Mouse (Mus musculus): ENCODE data around the gene Lpgat1.

The Lpgat1 gene

DNA sequence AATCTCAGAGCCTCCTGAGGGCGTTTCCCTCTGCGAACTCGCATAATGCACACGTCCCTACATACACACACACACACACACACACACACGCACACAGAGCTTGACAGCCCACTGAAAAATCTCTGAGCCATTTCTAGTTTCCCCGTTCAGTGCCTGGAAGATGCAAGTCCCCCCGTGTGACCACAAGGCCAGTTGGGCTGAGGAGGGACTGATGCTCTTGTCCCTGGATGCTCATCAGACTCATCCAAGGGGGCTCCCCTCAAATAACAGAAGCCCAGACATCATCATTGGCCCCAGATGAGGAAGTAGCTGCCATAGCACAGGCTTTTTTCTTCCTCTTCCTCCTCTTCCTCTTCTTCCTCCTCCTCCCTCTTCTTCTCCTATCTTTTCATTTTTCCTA lies 90.3 kb downstream of the Lpgat1 start:
- DNase-seq, result no peak

DNA sequence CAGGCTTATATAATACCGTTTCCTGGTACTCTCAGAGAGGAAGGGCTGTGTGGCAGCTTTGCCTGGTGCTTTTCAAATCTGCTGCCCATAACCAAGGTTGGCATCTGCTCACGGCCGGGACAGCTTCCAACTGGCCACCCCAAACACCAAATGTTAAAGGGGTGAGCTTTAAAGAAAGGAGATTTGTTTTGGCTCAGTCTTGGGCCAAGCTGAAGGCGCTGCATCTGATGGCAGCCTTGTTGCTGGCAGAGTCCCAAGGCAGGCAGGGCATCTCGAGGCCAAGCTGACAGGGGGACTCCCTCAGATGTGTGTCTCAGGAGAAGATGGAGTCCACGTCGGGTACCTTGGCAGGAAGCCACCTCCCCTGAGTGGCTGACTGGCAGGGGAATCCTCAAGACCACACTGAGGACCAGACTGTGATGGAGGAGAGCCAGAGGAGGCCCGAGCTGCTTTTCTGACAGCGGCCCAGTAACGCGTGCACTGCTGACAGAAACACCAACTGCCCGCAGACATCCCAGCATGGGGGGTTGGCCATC lies 91.1 kb downstream of the Lpgat1 start:
- DNase-seq, result no peak

DNA sequence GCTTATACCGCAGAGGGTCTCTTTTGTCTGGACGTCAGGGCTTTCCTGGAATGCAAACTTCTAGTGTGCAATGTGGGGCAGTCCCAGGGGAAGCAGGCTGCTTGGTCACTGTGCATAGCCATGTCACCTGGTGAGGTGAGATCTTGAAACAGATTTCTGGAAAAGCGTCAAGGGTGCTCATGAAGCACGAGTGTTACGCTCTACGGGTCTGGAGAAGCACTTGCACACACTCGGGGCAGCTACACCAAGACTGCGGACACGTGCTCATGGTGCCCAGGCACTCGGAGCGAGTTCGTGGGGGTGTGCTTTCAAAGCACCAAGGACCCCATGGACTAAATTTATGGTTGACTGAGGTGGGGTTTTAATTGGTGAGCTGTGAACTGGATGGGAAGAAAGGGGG lies 94.1 kb downstream of the Lpgat1 start:
- no peak for DNase-seq

GRCm38 (mm10) chr1:191812949-191813691 lies 95.5 kb downstream of the Lpgat1 start:
- no peak for DNase-seq

DNA sequence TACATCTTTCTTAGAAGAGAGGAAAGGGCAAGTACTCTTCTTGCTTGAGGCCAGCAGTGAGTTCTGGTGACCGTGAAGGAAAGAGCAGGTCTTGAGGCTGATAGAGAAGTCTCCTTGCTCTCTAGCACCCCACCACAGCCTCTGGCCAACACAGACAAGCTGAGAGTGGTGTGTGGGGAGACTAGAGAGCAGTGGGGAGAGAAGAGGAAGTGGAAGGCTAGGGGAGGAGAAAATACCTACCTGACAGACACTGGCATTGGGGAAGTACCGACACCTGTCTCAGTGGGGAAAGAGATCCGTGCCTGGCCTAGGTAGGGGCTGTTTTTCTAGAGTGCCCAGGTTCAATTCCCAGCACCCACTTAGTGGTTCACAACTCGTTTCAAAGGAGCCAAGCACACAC lies 96.6 kb downstream of the Lpgat1 start:
- no peak for DNase-seq

GRCm38 (mm10) chr1:191814935-191815334 lies 97.3 kb downstream of the Lpgat1 start:
- DNase-seq, result no peak

- DNase-seq, result no peak
Observed at GRCm38 (mm10) chr1:191816596-191816995, 99.0 kb downstream of the Lpgat1 start.

- DNase-seq, result peak; percentile 90
Observed at GRCm38 (mm10) chr1:191817418-191818144, 99.9 kb downstream of the Lpgat1 start.

GRCm38 (mm10) chr1:191818145-191818631 lies 100.6 kb downstream of the Lpgat1 start:
- DNase-seq, result no peak

DNA sequence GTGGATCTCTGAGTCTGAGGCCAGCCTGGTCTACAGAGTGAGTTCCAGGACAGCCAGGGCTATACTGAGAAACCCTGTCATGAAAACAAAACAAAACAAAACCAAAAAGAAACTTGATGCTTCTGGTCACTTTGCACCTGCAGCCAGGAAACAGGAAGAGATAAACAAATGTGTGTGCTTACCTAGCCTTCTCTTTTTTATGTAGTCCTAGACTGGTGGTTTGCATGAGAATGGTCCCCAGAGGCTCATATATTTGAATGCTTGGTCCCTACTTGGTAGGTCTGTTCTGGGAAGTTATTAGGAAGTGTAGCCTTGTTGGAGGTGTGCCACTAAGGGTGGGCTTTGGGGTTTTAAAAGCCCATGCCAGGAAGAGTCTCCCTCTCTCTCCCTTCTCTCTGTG lies 101.4 kb downstream of the Lpgat1 start:
- DNase-seq, result no peak

DNA sequence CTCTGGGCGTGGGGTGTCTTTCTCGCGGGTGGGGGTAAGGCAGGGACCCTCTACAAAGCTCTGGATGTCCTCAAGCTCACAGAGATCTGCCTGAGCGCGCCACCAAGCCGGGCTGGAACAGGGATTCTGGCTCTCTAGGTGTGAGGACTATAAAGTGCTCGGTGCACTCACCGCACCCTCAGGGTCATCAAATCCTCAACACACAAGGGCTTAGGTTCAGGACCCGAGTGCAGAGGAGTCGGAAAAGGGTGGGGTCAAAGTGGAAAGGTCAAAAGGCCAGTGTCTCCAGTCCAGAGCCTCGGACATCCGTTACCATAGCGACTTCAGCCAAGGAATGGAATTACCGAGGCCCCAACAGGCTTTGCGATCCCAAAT lies 103.3 kb downstream of the Lpgat1 start:
- DNase-seq, result no peak

GRCm38 (mm10) chr1:191821326-191822091 lies 103.9 kb downstream of the Lpgat1 start, which contains the start of gene Nek2:
Gene Nek2, plus strand, starts transcription at chr1:191821444.
- DNase-seq, result peak; percentile 99

GRCm38 (mm10) chr1:191829124-191829523 lies 111.5 kb downstream of the Lpgat1 start:
- no peak for DNase-seq

DNA sequence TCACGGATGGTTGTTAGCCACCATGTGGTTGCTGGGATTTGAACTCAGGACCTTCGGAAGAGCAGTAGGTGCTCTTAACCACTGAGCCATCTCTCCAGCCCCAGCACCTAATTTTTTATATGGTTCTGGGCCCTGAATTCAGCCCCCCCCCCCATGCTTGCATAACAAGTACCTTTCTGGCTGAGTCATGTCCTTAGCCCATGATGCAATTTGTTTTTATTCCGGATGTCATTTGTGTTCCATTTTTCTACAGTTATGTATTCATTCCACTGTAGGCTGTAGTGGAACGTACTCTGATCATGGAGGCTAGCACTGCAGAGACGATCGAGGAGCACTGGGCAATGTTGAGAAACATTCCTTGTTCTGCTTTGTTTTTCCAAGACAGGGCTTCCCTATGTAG lies 115.8 kb downstream of the Lpgat1 start:
- no peak for DNase-seq

All from retina, postnatal 1 day (tissue).